Mouse (Mus musculus) hindlimb bud, embryonic 11.5 days (tissue): Measurements from ENCODE around the gene Ssxb3.
"Not testable (repeated sequence)": the region's sequence is repeated elsewhere in the genome, so short reads cannot be mapped to it uniquely, and the experiment has no call there.

ENCODE experiments used
- DNase-seq: peaks from one replicate; pipeline ENCODE4 v3.0.0-alpha.2; 2012; ENCODE audit warnings: low read depth, low spot score; ENCODE audit errors: extremely low spot score

The Ssxb3 gene

DNA sequence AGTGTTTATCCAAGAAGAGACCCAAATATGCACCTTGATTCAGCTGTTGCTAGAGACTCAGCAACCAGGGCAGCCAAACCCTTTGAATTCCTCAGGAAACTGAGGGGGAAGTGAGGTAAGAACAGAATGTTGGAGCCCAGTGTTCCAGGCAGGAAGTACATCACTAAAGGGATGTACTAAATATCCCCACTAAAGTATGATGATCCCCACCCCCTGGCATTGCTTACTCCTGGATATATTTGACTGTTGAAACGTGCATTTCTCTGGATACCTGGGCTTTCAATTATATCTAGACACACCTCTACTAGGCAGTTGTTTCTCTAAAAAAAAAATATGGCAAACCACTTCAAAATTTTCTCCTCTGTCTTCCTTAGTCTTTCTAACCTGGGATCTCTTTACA lies at the start of gene Ssxb3:
Gene Ssxb3, minus strand, starts transcription at position 101 of the 400 bp plus-strand sequence.
- not testable (repeated sequence) for DNase-seq

DNA sequence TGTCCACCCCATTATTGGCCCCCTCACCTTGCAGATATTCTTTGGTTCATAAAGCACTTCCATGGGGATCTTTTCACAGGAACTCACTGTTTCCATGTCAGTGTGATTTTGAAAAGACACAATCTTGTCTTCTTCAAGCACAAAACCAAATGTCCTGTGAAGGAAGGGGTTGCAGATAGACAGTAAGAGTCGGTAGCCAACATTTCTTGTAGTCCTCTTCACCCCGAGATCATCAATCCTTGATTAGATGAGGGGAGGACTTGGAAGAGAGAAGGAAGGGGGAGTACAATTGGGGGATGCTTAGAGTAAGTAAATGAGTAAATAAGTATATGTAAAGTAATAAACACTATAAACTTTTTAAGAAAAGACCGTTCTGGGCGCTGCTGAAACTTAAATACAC lies 43.5 kb downstream of the Ssxb3 start, which contains the start of gene Ssxb6:
Gene Ssxb6, minus strand, starts transcription at position 101 of the 400 bp plus-strand sequence.
- not testable (repeated sequence) for DNase-seq
